Mouse (Mus musculus): ENCODE results near the gene Fig4. TPM values are rescaled to one million over a fixed set of nuclear protein-coding genes. Genes with fewer than 3 reads are reported as not detected.

The Fig4 gene
- polyA plus RNA-seq, 1 experiment from 2014 or later, result 24.0 TPM

- no peak overlapping the region for H3K4me3 ChIP-seq
- H3K4me1 ChIP-seq, result no peaks in the 10 kb centered on the region
- peaks cover 35% of the 10 kb centered on the region for H3K36me3 ChIP-seq (ENCODE audit: poor library complexity, severe bottlenecking)
- no peak overlapping the region for H3K4me2 ChIP-seq
- H3K9ac ChIP-seq, result no peak overlapping the region
- WGBS, result 65% methylated on average over 8 of the region's 8 CpGs
- no peaks in the 10 kb centered on the region for H3K27me3 ChIP-seq
- ATAC-seq, result no peak
- no peak overlapping the region for H3K27ac ChIP-seq
- H3K9me3 ChIP-seq (replicated peaks), result no peaks in the 10 kb centered on the region
Measured at GRCm38 (mm10) chr10:41250045-41250748, 52.9 kb downstream of the Fig4 start.

DNA sequence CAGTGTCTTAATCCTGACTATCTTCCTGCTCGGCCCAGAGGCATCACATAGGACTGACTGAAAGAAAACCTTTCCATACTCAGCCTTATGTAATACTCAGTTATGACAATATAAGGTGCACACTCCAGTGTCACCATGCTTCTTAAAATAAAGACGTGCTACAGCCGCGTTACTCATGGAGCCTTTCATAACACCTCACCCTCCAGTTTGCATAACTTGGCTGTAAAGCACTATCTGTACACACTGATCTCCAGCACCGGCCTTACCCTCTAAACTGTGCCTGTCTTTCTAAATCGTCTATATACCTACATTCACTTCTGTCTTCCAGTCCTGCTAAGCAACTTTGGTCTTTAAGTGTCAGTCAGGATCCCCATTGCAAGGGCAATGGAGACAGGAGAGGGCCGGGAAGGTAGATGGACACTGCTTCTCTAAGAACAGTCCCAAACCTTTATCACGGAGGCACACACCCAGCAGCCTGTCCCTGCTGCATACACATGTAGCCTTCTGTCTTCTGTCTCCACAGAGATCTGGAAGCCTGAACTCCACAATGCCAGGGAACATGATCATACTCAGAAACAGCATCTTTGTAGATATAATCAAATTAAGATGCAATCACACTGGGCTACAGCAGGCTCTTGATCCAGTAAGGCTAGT is 53.9 kb downstream of the Fig4 start:
- Histone ChIP-seq H3K36me3 (ENCODE audit: poor library complexity, severe bottlenecking) (peaks cover 32% of the 10 kb centered on the region), H3K27me3 (no peaks in the 10 kb centered on the region), H3K9ac (no peak overlapping the region), H3K9me3 (replicated peaks) (no peaks in the 10 kb centered on the region), H3K4me3 (no peak overlapping the region), H3K27ac (no peak overlapping the region), H3K4me2 (no peak overlapping the region), H3K4me1 (no peaks in the 10 kb centered on the region)
- ATAC-seq, result no peak
- WGBS, result 93% methylated on average over 8 of the region's 8 CpGs

- Histone ChIP-seq H3K9ac (no peak overlapping the region), H3K4me1 (no peaks in the 10 kb centered on the region), H3K4me2 (no peak overlapping the region), H3K27ac (no peak overlapping the region), H3K36me3 (ENCODE audit: poor library complexity, severe bottlenecking) (peaks cover 26% of the 10 kb centered on the region), H3K27me3 (no peaks in the 10 kb centered on the region), H3K9me3 (replicated peaks) (no peaks in the 10 kb centered on the region), H3K4me3 (no peak overlapping the region)
- ATAC-seq, result no peak
- WGBS, result 87% methylated on average over 5 of the region's 5 CpGs
Measured at GRCm38 (mm10) chr10:41247800-41248473, 55.1 kb downstream of the Fig4 start.

GRCm38 (mm10) chr10:41246111-41246510 is 56.9 kb downstream of the Fig4 start:
- ATAC-seq, result no peak

DNA sequence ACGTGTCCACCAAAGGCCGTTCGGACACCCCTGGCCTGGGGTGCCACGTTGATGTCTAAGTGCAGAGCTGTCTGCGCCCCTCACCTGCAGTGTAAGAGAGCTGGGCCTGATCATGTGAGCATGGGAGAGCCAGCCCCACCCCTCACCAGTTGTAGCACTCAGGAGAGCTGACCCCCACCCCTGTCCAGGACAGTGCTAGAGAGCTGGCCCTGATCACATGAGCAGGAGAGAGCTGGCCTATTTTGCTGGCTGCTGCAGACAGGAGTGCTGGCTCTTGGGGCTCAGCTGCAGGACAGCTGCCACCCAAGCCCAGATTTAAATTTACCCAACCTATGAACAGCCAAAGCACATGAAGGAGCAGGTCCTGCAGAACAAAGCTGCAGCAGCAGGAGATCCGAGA is 57.6 kb downstream of the Fig4 start:
- Histone ChIP-seq H3K27ac (no peak overlapping the region), H3K4me1 (no peaks in the 10 kb centered on the region), H3K36me3 (ENCODE audit: poor library complexity, severe bottlenecking) (peaks cover 13% of the 10 kb centered on the region), H3K4me3 (no peak overlapping the region), H3K4me2 (no peak overlapping the region), H3K27me3 (no peaks in the 10 kb centered on the region), H3K9me3 (replicated peaks) (no peaks in the 10 kb centered on the region), H3K9ac (no peak overlapping the region)
- no peak for ATAC-seq
- WGBS, result 88% methylated on average over 6 of the region's 6 CpGs

More at GRCm38 (mm10) chr10:41246111-41246510, 56.9 kb downstream of the Fig4 start:
- Histone ChIP-seq H3K36me3 (ENCODE audit: poor library complexity, severe bottlenecking) (peaks cover 17% of the 10 kb centered on the region), H3K27me3 (no peaks in the 10 kb centered on the region), H3K9me3 (replicated peaks) (no peaks in the 10 kb centered on the region), H3K9ac (no peak overlapping the region), H3K4me1 (no peaks in the 10 kb centered on the region), H3K4me3 (no peak overlapping the region), H3K4me2 (no peak overlapping the region), H3K27ac (no peak overlapping the region)
- 87% methylated on average over 5 of the region's 5 CpGs for WGBS

GRCm38 (mm10) chr10:41245028-41245427 is 58.0 kb downstream of the Fig4 start:
- WGBS, result 85% methylated on average over 6 of the region's 6 CpGs
- H3K9me3 ChIP-seq (replicated peaks), result no peaks in the 10 kb centered on the region
- H3K27ac ChIP-seq, result no peak overlapping the region
- ATAC-seq, result no peak
- peaks cover 9% of the 10 kb centered on the region; the same call in 1 of the 2 replicates for H3K36me3 ChIP-seq (ENCODE audit: poor library complexity, severe bottlenecking)
- H3K4me2 ChIP-seq, result no peak overlapping the region
- no peaks in the 10 kb centered on the region for H3K27me3 ChIP-seq
- no peaks in the 10 kb centered on the region for H3K4me1 ChIP-seq
- no peak overlapping the region for H3K4me3 ChIP-seq
- H3K9ac ChIP-seq, result no peak overlapping the region

DNA sequence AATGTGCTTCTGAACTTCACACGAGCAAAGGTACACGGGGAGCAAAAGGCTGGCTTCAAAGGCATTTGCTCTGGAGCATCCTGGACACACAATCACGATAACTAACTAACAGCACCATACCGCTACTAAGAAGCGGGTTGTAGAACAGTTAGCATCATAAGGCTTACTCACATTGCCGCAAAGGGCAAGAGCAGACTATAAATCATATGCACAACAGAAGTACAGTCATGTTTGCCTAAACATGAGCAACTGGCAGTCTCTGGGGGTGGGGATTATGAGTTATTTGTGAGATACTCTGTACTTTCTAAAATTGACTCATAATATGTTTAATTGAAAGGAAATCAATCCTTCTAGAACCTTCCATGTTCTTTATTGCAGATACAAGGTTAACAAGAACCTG is 59.1 kb downstream of the Fig4 start:
- H3K36me3 ChIP-seq (ENCODE audit: poor library complexity, severe bottlenecking), result 0 out of 2 replicates have a peak, but pooled peaks cover 5% of the 10 kb centered on the region
- 89% methylated on average over 6 of the region's 6 CpGs for WGBS
- no peaks in the 10 kb centered on the region for H3K9me3 ChIP-seq (replicated peaks)
- ATAC-seq, result no peak
- H3K9ac ChIP-seq, result no peak overlapping the region
- no peak overlapping the region for H3K4me3 ChIP-seq
- H3K27me3 ChIP-seq, result no peaks in the 10 kb centered on the region
- no peak overlapping the region for H3K27ac ChIP-seq
- no peak overlapping the region for H3K4me2 ChIP-seq
- no peaks in the 10 kb centered on the region for H3K4me1 ChIP-seq

DNA sequence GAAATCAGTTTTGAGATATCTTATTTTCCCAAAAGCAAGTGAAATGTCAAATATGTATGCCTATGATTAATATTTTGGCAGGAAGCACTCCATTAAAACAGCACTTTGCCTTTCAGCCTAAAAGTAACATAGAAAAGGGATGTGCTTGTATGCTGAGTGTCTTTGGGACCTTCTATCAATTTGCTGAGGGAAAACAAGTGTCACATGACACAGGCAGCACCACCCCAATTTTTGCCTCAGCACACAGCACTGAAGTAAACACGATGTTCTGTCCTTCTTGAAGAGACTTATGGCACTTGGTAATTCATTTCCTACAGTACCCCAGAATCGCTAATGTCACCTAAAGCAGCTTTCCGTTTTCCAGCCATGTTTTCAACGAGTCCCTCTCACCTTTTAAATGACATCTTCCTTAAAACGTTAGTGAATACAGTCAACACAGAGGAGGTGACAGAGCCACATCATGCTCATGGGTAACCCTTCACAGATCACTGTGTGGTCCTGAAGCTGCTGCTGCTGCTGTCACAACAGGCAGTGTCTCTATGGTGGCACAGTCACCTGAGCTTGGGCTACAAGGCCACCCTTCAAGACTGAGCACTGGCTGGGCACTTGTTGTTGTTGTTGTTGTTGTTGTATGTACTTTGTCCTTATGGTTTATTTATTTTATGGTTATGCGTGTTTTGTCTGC is 61.4 kb downstream of the Fig4 start:
- no peaks in the 10 kb centered on the region for H3K9me3 ChIP-seq (replicated peaks)
- no peaks in the 10 kb centered on the region for H3K4me1 ChIP-seq
- H3K27ac ChIP-seq, result no peak overlapping the region
- ATAC-seq, result no peak
- 82% methylated on average over 6 of the region's 6 CpGs for WGBS
- no peak overlapping the region for H3K4me2 ChIP-seq
- no peaks in the 10 kb centered on the region for H3K27me3 ChIP-seq
- H3K4me3 ChIP-seq, result no peak overlapping the region
- H3K36me3 ChIP-seq (ENCODE audit: poor library complexity, severe bottlenecking), result no peaks in the 10 kb centered on the region
- H3K9ac ChIP-seq, result no peak overlapping the region

- ATAC-seq, result no peak
- no peak overlapping the region for H3K4me3 ChIP-seq
- no peaks in the 10 kb centered on the region for H3K9me3 ChIP-seq (replicated peaks)
- H3K9ac ChIP-seq, result no peak overlapping the region
- H3K36me3 ChIP-seq (ENCODE audit: poor library complexity, severe bottlenecking), result no peaks in the 10 kb centered on the region
- H3K4me2 ChIP-seq, result no peak overlapping the region
- H3K27me3 ChIP-seq, result no peaks in the 10 kb centered on the region
- no peaks in the 10 kb centered on the region for H3K4me1 ChIP-seq
- H3K27ac ChIP-seq, result no peak overlapping the region
- 71% methylated on average over 7 of the region's 7 CpGs for WGBS
Measured at GRCm38 (mm10) chr10:41241080-41241479, 62.0 kb downstream of the Fig4 start.

DNA sequence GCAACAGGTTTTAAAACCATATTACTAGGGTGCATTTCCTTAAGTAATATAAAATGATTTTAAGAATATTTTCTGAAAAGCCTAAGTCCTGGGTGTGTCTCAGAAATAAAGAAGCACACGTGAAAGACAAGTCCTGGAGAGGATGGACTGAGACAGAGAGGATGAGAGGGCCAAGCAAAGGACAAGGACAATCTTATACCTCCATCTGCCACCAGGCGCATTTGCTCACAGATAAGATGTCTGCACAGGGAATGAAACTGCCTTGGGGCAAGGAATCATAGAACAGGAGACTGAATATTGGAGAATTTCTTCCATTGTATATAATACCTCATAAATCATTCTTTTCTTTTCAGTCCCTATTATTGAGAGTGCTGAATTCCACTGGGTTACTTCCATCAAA is 67.0 kb downstream of the Fig4 start:
- Histone ChIP-seq H3K36me3 (ENCODE audit: poor library complexity, severe bottlenecking) (no peaks in the 10 kb centered on the region), H3K4me2 (no peak overlapping the region), H3K9me3 (replicated peaks) (no peaks in the 10 kb centered on the region), H3K4me3 (no peak overlapping the region), H3K9ac (no peak overlapping the region), H3K27me3 (no peaks in the 10 kb centered on the region), H3K27ac (no peak overlapping the region), H3K4me1 (no peaks in the 10 kb centered on the region)
- WGBS, result 87% methylated on average over 2 of the region's 2 CpGs
- ATAC-seq, result no peak

GRCm38 (mm10) chr10:41235584-41235983 is 67.5 kb downstream of the Fig4 start:
- Histone ChIP-seq H3K36me3 (ENCODE audit: poor library complexity, severe bottlenecking) (no peaks in the 10 kb centered on the region), H3K27ac (no peak overlapping the region), H3K9me3 (replicated peaks) (no peaks in the 10 kb centered on the region), H3K4me1 (no peaks in the 10 kb centered on the region), H3K9ac (no peak overlapping the region), H3K4me3 (no peak overlapping the region), H3K27me3 (no peaks in the 10 kb centered on the region), H3K4me2 (no peak overlapping the region)
- WGBS, result 80% methylated on average over 3 of the region's 3 CpGs
- ATAC-seq, result no peak

DNA sequence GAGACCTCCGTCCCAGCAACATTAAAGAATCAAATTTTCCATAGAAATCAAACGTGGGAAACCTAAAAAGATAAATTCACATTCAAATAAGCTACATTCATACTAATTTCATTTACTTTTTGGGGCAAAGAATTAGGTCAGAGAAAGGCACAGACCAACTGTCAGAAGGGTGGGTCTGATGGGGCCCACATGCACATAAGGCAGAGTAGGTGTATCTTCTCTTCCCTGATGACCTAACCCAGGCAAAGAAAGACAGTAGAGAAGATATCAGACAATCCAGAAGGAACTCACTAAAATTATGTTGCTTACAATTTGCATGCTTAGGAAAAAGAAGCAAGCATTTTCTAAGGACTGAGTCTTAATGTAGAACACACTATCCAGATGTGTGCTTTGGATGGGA is 67.9 kb downstream of the Fig4 start:
- 87% methylated on average over 2 of the region's 2 CpGs for WGBS
- H3K4me2 ChIP-seq, result no peak overlapping the region
- no peaks in the 10 kb centered on the region for H3K4me1 ChIP-seq
- H3K27me3 ChIP-seq, result no peaks in the 10 kb centered on the region
- H3K4me3 ChIP-seq, result no peak overlapping the region
- H3K27ac ChIP-seq, result no peak overlapping the region
- H3K9me3 ChIP-seq (replicated peaks), result no peaks in the 10 kb centered on the region
- H3K9ac ChIP-seq, result no peak overlapping the region
- no peak for ATAC-seq
- no peaks in the 10 kb centered on the region for H3K36me3 ChIP-seq (ENCODE audit: poor library complexity, severe bottlenecking)
